Mouse (Mus musculus): ENCODE results near the gene Cemip2. TPM values are rescaled to one million over a fixed set of nuclear protein-coding genes. Genes with fewer than 3 reads are reported as not detected.

The Cemip2 gene
- polyA plus RNA-seq, 1 experiment from 2014 or later = 77.2 TPM

- Histone ChIP-seq H3K36me3 (ENCODE audit: control insufficient read depth, insufficient read depth, low read length) (no peaks in the 10 kb centered on the region), H3K4me1 (replicated peaks; ENCODE audit: control insufficient read depth, insufficient read depth, low read length) (no peaks in the 10 kb centered on the region), H3K27me3 (ENCODE audit: control insufficient read depth, insufficient read depth, low read length) (no peaks in the 10 kb centered on the region), H3K9me3 (ENCODE audit: control insufficient read depth, low read length) (no peaks in the 10 kb centered on the region), H3K27ac (ENCODE audit: low read depth, low read length) (no peak overlapping the region), H3K4me3 (ENCODE audit: low read depth, low read length) (no peak overlapping the region), H3K4me2 (ENCODE audit: low read depth, low read length, severe bottlenecking) (no peak overlapping the region), H3K9ac (ENCODE audit: low read length) (no peak overlapping the region)
- DNase-seq (ENCODE audit: low spot score) = no peak
- no peak for ATAC-seq (replicated peaks; ENCODE audit: low FRiP score)
- 87% methylated on average over 7 of the region's 7 CpGs for WGBS
Observed at GRCm38 (mm10) chr19:21897122-21897827, 119.1 kb downstream of the Cemip2 start.

- Histone ChIP-seq H3K4me2 (ENCODE audit: low read depth, low read length, severe bottlenecking) (no peak overlapping the region), H3K27me3 (ENCODE audit: control insufficient read depth, insufficient read depth, low read length) (no peaks in the 10 kb centered on the region), H3K4me3 (ENCODE audit: low read depth, low read length) (no peak overlapping the region), H3K27ac (ENCODE audit: low read depth, low read length) (no peak overlapping the region), H3K9ac (ENCODE audit: low read length) (no peak overlapping the region), H3K9me3 (ENCODE audit: control insufficient read depth, low read length) (no peaks in the 10 kb centered on the region), H3K36me3 (ENCODE audit: control insufficient read depth, insufficient read depth, low read length) (no peaks in the 10 kb centered on the region), H3K4me1 (replicated peaks; ENCODE audit: control insufficient read depth, insufficient read depth, low read length) (no peaks in the 10 kb centered on the region)
- 81% methylated on average over 12 of the region's 12 CpGs for WGBS
- no peak for DNase-seq (ENCODE audit: low spot score)
- no peak for ATAC-seq (replicated peaks; ENCODE audit: low FRiP score)
Observed at GRCm38 (mm10) chr19:21898015-21898939, 120.1 kb downstream of the Cemip2 start.

Other genes with a start within 250 kb of the Cemip2 start
- gene 1110059E24Rik, start 125.4 kb upstream of the Cemip2 start, polyA plus RNA-seq (2014; fragmentation: Nextera tagmentation; extraction: Ambion mirVana) = 65.5 and 70.4 TPM in 2 replicates
- 42.5 and 47.1 TPM in 2 replicates for gene Abhd17b, start 125.2 kb upstream of the Cemip2 start, polyA plus RNA-seq (2014; fragmentation: Nextera tagmentation; extraction: Ambion mirVana)

Measured in forebrain, embryonic 11.5 days (tissue).